Mouse (Mus musculus): Measurements from ENCODE around the gene Sesn1.

DNA sequence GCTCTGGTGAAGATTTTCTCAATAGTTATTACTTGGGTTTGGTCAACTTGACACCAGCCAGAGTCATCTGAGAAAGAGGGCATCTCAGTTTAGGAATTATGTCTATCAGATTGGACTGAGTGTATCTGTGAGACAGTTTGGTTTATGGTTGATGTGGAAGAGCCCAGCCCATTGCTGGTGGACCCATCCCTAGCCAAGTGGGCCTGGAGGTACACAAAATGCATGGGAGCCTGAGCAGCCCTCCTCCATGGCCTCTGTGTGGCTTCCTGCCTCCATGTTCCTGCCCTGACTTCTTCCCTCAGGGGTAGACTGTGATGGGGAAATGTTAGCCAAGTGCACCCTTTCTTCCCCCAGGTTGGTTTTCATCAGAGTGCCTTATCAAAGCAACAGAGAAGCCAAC is 50.1 kb downstream of the Sesn1 start:
- no peak for TF ChIP-seq GABPA (IDR thresholded peaks at IDR 0.05; ENCODE audit: low read depth, low read length)
- no peak for TF ChIP-seq USF1 (IDR thresholded peaks at IDR 0.05; ENCODE audit: low read depth, low read length)
- no peak for TF ChIP-seq HCFC1 (IDR thresholded peaks at IDR 0.05; ENCODE audit: low read depth, low read length)
- no peak for TF ChIP-seq POLR2A (IDR thresholded peaks at IDR 0.05; ENCODE audit: control insufficient read depth in 1 of 2, insufficient read depth in 1 of 2, low read depth in 1 of 2, low read length in 2 of 2, poor library complexity in 1 of 2)
- TF ChIP-seq TAL1 (IDR thresholded peaks at IDR 0.05; ENCODE audit: low read length) = no peak

Data from MEL (cell line).